Mouse (Mus musculus) naive thymus-derived CD4-positive, alpha-beta T cell, adult 5 months (primary cell): Measurements from ENCODE around the gene Chst3. TPM values are rescaled to one million over a fixed set of nuclear protein-coding genes. Genes with fewer than 3 reads are reported as not detected.

Experiments
- polyA plus RNA-seq: library from polyadenylated mRNA; unstranded; fragments of 100-300 nt; shearing (Covaris generic); gene quantifications from one replicate; pipeline ENCODE4 v1.2.1, GENCODE M21; 2017

The Chst3 gene
- not detected for polyA plus RNA-seq

DNA sequence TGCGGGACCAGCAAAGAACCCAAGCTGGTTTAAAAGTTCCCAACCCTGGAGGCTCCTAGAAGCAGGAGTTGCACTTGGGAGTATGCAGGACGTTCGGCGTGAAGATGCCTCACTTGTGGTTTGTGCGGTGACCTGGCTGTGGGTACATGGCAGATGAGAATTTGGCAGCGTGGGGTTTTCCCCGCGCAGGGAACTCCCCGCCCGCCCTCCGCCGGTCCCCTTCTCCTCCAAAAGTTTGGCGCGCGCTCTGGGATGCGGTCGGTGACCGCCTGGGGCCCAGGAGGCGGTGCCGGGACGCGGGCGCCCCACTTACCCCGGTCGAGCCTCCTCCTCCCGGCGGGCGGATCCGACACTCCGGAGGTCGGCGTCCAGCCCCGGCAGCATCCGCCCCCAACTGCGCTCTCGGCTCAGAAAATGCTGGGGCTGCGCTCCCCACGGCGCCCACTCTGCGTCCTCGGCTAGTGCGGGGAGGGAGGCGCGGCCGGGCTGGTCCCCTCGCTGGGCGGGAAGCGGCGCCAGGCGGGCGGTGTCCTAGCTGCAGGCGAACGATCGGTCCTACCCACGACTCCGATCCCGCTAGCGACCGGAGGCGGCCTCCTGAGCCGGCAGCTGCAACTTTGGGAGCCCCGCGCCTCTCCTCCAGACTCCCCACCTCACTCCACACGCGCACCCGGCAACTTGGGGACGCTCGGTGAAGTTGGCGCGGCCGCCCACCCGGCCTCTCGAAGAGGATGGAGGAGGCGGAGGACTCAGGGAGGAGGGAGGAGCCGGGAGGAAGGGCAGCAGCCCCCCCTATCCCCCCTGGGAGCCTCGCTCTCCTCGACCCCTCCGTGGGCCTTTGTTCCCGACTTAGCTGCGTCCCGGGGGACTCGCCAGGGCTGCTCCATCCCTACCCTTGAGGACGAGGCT lies at the start of gene Chst3:
Gene Chst3 (minus strand): TSS at position 670 of the 909 bp plus-strand sequence.

Other genes starting within 250 kb of the Chst3 start
- 39.5 TPM for gene Ascc1, start 216.5 kb downstream of the Chst3 start, polyA plus RNA-seq
- 72.2 TPM for gene Anapc16, start 216.1 kb downstream of the Chst3 start, polyA plus RNA-seq
- gene Spock2, start 113.0 kb downstream of the Chst3 start, polyA plus RNA-seq, result 0.26 TPM
- 446 TPM for gene Psap, start 58.4 kb upstream of the Chst3 start, polyA plus RNA-seq
- gene Vsir, start 127.6 kb upstream of the Chst3 start, polyA plus RNA-seq, result 160 TPM
- gene Gm17455, start 180.5 kb upstream of the Chst3 start, polyA plus RNA-seq, result 1.9 TPM